Mouse (Mus musculus) heart, embryonic 14.5 days (tissue): Measurements from ENCODE around the gene Ahdc1. TPM values are rescaled to one million over a fixed set of nuclear protein-coding genes. Genes with fewer than 3 reads are reported as not detected.

Experiments used
- ATAC-seq: fragments of 200-750 bp; cut with Nextera tagmentation; 2 replicates; pipeline ENCODE4 v1.8.0; 2017; ENCODE audit warnings: low read depth, moderate TSS enrichment; ENCODE audit not compliant: insufficient number of reproducible peaks, insufficient read depth, low FRiP score
- H3K27ac ChIP-seq, 2 experiments: fragments of 200-500 bp in 1 of 2; fragments of 300-500 bp in 1 of 2; sonication (generic) in 1 of 2; replicated peaks in 1 of 2; 2 replicates each; pipeline ENCODE4 v1.5.1; 2012 to 2014; ENCODE audit warnings: low read depth in 2 of 2, low read length in 2 of 2, control low read depth in 1 of 2, mild to moderate bottlenecking in 1 of 2, mixed read lengths in 1 of 2; ENCODE audit not compliant: control insufficient read depth in 1 of 2, insufficient read depth in 1 of 2
- H3K27me3 ChIP-seq: fragments of 300-500 bp; sonication (generic); 2 replicates; pipeline ENCODE4 v1.6.1; 2014; ENCODE audit warnings: mild to moderate bottlenecking, low read length, control low read depth; ENCODE audit not compliant: control insufficient read depth, insufficient read depth
- H3K36me3 ChIP-seq: fragments of 300-500 bp; sonication (generic); 2 replicates; pipeline ENCODE4 v1.6.1; 2014; ENCODE audit warnings: mild to moderate bottlenecking, control low read depth, low read length, mixed read lengths; ENCODE audit not compliant: control insufficient read depth, insufficient read depth
- H3K4me1 ChIP-seq, 2 experiments: fragments of 200-500 bp in 1 of 2; fragments of 300-500 bp in 1 of 2; sonication (generic) in 1 of 2; 2 replicates each; pipeline ENCODE4 v1.6.1; 2012 to 2014; ENCODE audit warnings: low read length in 2 of 2, control low read depth in 1 of 2, mixed read lengths in 1 of 2; ENCODE audit not compliant: control insufficient read depth in 2 of 2, insufficient read depth in 2 of 2
- H3K4me2 ChIP-seq: fragments of 300-500 bp; sonication (generic); 2 replicates; pipeline ENCODE4 v1.6.1; 2014; ENCODE audit warnings: mild to moderate bottlenecking, low read length
- H3K4me3 ChIP-seq, 2 experiments: fragments of 200-500 bp in 1 of 2; fragments of 300-500 bp in 1 of 2; sonication (generic) in 1 of 2; 2 replicates each; pipeline ENCODE4 v1.5.1; 2012 to 2014; ENCODE audit warnings: low read length in 2 of 2, mild to moderate bottlenecking in 2 of 2, control low read depth in 1 of 2, low read depth in 1 of 2, moderate library complexity in 1 of 2; ENCODE audit not compliant: control insufficient read depth in 1 of 2, insufficient read depth in 1 of 2
- H3K9ac ChIP-seq: fragments of 300-500 bp; sonication (generic); 2 replicates; pipeline ENCODE4 v1.6.1; 2014; ENCODE audit warnings: mild to moderate bottlenecking, low read length
- H3K9me3 ChIP-seq: fragments of 300-500 bp; sonication (generic); 2 replicates; pipeline ENCODE4 v1.6.1; 2016; ENCODE audit warnings: low read length, control low read depth; ENCODE audit not compliant: control insufficient read depth
- WGBS: fragments of 180-500 bp; shearing (Covaris S2); extraction: QIAGEN DNeasy Blood & Tissue Kit; methylation state at CpG from one replicate; pipeline ENCODE4 v1.1.7; 2014; 5-methylcytosine and 5-hydroxymethylcytosine counted together
- polyA plus RNA-seq: library from polyadenylated mRNA; unstranded; fragments of >200 nt; fragmentation: Nextera tagmentation; extraction: Ambion mirVana; gene quantifications from 2 replicates; pipeline ENCODE4 v1.2.1, GENCODE M21; 2014

Ahdc1 gene
- polyA plus RNA-seq, 1 experiment from 2014 or later, result 9.0 TPM

DNA sequence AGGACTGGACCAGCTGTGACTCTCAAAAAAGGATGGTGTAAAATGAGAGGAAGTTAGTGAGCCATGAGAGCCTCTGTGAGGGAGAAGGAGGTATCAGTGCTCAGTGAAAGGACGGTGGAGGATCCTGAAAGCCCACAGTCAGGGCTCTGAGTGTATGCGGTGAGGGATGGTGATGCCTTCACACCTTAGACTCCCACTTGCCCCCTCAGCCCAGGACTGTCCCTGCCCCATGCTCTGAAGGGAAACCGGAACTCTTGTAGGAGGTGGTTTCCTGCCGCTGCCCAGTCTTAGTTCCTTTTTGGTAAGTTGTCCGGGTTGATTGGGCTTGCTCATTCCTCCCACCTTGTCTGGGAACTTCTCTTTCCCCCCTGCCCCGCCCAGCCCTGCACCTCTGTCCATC, 34.3 kb upstream of the Ahdc1 start:
- H3K27me3 ChIP-seq, result peaks cover 8% of the 10 kb centered on the region; the same call in 1 of the 2 replicates

GRCm38 (mm10) chr4:132977597-132977996, 33.5 kb upstream of the Ahdc1 start:
- WGBS, result 46% methylated on average over 5 of the region's 5 CpGs
- H3K9ac ChIP-seq, result no peak overlapping the region
- no peak for ATAC-seq
- H3K36me3 ChIP-seq, result no peaks in the 10 kb centered on the region
- no peaks in the 10 kb centered on the region for H3K9me3 ChIP-seq
- peaks cover 12 to 20% of the 10 kb centered on the region in 2 experiments for H3K4me1 ChIP-seq
- peaks cover 8% of the 10 kb centered on the region; the same call in 1 of the 2 replicates for H3K27me3 ChIP-seq
- no peak overlapping the region for H3K4me2 ChIP-seq
- H3K27ac ChIP-seq, result no peak overlapping the region
- H3K4me3 ChIP-seq, result no peak overlapping the region

More for the DNA sequence above, 34.3 kb upstream of the Ahdc1 start:
- 62% methylated on average over 6 of the region's 6 CpGs for WGBS
- H3K9ac ChIP-seq, result no peak overlapping the region
- H3K4me3 ChIP-seq, result no peak overlapping the region
- H3K36me3 ChIP-seq, result no peaks in the 10 kb centered on the region
- peaks cover 12 to 18% of the 10 kb centered on the region in 2 experiments for H3K4me1 ChIP-seq
- no peak overlapping the region for H3K27ac ChIP-seq
- no peaks in the 10 kb centered on the region for H3K9me3 ChIP-seq
- H3K4me2 ChIP-seq, result no peak overlapping the region
- ATAC-seq, result no peak

DNA sequence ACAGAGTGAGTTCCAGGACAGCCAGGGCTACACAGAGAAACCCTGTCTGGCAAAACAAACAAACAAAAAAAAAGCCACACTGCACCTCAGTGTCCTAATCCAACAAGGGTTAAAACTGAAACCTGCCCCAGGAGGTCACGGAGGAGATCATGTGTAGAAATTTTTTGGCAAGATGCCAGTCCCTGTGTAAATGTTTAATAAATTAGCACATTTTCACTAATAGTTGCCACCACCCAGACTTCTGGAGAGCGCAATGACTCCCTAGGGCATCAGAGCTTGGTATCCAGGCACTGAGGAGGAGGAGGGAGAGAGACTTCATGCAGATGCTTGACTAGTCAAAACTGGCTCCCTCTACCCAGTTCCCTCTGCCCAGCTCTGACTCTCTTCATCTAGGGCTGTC, 31.9 kb upstream of the Ahdc1 start:
- H3K4me2 ChIP-seq, result no peak overlapping the region
- 79% methylated on average over 2 of the region's 2 CpGs for WGBS
- H3K9me3 ChIP-seq, result no peaks in the 10 kb centered on the region
- no peaks in the 10 kb centered on the region for H3K36me3 ChIP-seq
- H3K27ac ChIP-seq, result no peak overlapping the region
- peaks cover 14 to 27% of the 10 kb centered on the region in 2 experiments for H3K4me1 ChIP-seq
- H3K27me3 ChIP-seq, result peaks cover 4% of the 10 kb centered on the region; the same call in 1 of the 2 replicates
- no peak for ATAC-seq
- H3K9ac ChIP-seq, result no peak overlapping the region
- no peak overlapping the region for H3K4me3 ChIP-seq

- 67% methylated on average over 6 of the region's 6 CpGs for WGBS
- no peak for ATAC-seq
- Histone ChIP-seq H3K36me3 (no peaks in the 10 kb centered on the region), H3K4me3 (no peak overlapping the region), H3K27ac (no peak overlapping the region), H3K9ac (no peak overlapping the region), H3K4me2 (no peak overlapping the region), H3K27me3 (no peaks in the 10 kb centered on the region), H3K9me3 (no peaks in the 10 kb centered on the region), H3K4me1 (peaks cover 16 to 31% of the 10 kb centered on the region in 2 experiments)
These were observed 29.4 kb upstream of the Ahdc1 start for GRCm38 (mm10) chr4:132981621-132982020.

DNA sequence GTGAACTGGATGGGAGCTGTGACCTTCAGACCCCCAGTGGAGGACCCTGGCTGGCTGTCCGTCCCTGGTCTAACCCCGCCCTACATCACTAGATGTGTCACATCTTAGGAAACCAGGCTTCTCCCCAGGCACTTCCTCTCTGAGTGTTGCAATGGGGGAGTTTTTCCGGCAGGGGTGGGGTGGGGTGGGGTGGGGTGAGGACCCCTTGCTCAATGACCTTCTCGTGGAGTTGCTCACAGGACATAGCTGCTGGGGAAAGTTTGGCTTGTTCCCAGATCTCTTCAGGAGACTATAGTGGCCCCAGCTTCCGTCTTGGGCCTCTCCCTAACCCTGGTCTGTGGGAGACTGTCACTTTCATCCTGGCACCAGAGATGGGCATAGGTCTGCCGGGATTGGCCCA, 28.1 kb upstream of the Ahdc1 start:
- Histone ChIP-seq H3K4me2 (no peak overlapping the region), H3K9ac (no peak overlapping the region), H3K9me3 (no peaks in the 10 kb centered on the region), H3K4me3 (no peak overlapping the region), H3K36me3 (no peaks in the 10 kb centered on the region), H3K27me3 (no peaks in the 10 kb centered on the region), H3K27ac (peak overlapping the region; percentile 16 to 69; a peak in 3 of 4 replicates), H3K4me1 (peaks cover 19 to 34% of the 10 kb centered on the region in 2 experiments)
- ATAC-seq, result no peak
- 56% methylated on average over 6 of the region's 6 CpGs for WGBS

GRCm38 (mm10) chr4:132983664-132984512, 27.2 kb upstream of the Ahdc1 start:
- H3K4me1 ChIP-seq, result peaks cover 19 to 34% of the 10 kb centered on the region in 2 experiments
- no peak overlapping the region; the same call in 1 of the 2 replicates for H3K9ac ChIP-seq
- H3K36me3 ChIP-seq, result no peaks in the 10 kb centered on the region
- 60% methylated on average over 7 of the region's 7 CpGs for WGBS
- ATAC-seq, result peak; percentile 42; the same call in 1 of the 2 replicates
- no peak overlapping the region for H3K4me3 ChIP-seq
- no peaks in the 10 kb centered on the region for H3K27me3 ChIP-seq
- peak overlapping the region; percentile 19 to 69 for H3K27ac ChIP-seq
- no peak overlapping the region for H3K4me2 ChIP-seq
- H3K9me3 ChIP-seq, result no peaks in the 10 kb centered on the region

DNA sequence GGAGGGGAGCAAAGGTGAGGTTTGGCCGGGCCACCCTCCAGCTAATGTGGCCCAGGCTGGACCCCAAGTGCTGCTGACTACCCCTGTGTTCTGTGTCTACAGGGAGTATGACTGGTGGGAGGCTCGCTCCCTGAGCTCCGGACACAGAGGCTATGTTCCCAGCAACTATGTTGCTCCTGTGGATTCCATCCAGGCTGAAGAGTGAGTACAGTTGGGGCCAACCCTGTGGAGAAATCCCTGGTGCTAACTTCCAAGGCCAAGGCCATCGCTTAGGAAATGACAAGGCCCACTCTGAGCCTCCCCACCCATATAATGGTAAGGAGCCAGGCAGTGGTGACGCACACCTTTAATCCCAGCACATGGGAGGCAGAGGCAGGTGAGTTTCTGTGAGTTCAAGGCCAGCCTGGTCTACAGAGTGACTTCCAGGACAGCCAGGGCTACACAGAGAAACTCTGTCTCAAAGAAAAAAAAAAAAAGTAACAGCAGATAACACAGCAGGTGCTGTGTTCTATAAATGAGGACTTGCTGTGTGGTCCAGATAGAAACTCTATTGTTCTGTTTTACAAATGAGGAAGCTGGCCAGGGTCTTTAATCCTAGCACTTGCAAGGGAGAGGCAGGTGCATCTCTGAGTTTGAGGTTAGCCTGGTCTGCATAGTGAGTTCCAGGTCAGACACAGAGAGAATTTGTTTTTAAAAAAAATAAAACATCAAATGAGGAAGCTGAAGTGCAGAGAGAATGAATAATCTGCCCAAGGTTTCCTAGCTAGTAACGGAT, 22.3 kb upstream of the Ahdc1 start:
- no peaks in the 10 kb centered on the region for H3K36me3 ChIP-seq
- no peak overlapping the region for H3K9ac ChIP-seq
- no peak overlapping the region for H3K27ac ChIP-seq
- no peak for ATAC-seq
- no peak overlapping the region for H3K4me3 ChIP-seq
- H3K9me3 ChIP-seq, result no peaks in the 10 kb centered on the region
- peaks cover 13 to 24% of the 10 kb centered on the region in 2 experiments for H3K4me1 ChIP-seq
- WGBS, result 82% methylated on average over 6 of the region's 6 CpGs
- H3K27me3 ChIP-seq, result no peaks in the 10 kb centered on the region
- no peak overlapping the region for H3K4me2 ChIP-seq
